Mouse (Mus musculus): Measurements from ENCODE around the gene Arhgap27. TPM values are rescaled to one million over a fixed set of nuclear protein-coding genes. Genes with fewer than 3 reads are reported as not detected.

Arhgap27 gene
- polyA plus RNA-seq, 1 experiment: 47.3 TPM

GRCm38 (mm10) chr11:103405814-103406213, 42.3 kb upstream of the Arhgap27 start:
- whole genome bisulfite sequencing: 67% methylated on average over 1 of the region's 1 CpGs
- peaks cover 4% of the 10 kb centered on the region for H3K4me1 ChIP-seq (ENCODE audit: control insufficient read depth, insufficient read depth, low read length)
- H3K27ac ChIP-seq (ENCODE audit: control insufficient read depth, insufficient read depth, low read depth, low read length, poor library complexity): no peak overlapping the region; the same call in 1 of the 2 replicates
- no peak overlapping the region for H3K4me3 ChIP-seq (replicated peaks; ENCODE audit: control insufficient read depth, low read depth, low read length)
- TF ChIP-seq POLR2A (IDR thresholded peaks at IDR 0.05; ENCODE audit: borderline replicate concordance, control insufficient read depth, low read depth, low read length): no peak
- no peak for TF ChIP-seq CTCF (IDR thresholded peaks at IDR 0.05; ENCODE audit: control insufficient read depth, insufficient read depth, low read length)

GRCm38 (mm10) chr11:103404618-103405017, 41.1 kb upstream of the Arhgap27 start:
- Histone ChIP-seq H3K27ac (ENCODE audit: control insufficient read depth, insufficient read depth, low read depth, low read length, poor library complexity) (no peak overlapping the region), H3K4me3 (replicated peaks; ENCODE audit: control insufficient read depth, low read depth, low read length) (no peak overlapping the region), H3K4me1 (ENCODE audit: control insufficient read depth, insufficient read depth, low read length) (peaks cover 4% of the 10 kb centered on the region)
- TF ChIP-seq POLR2A (IDR thresholded peaks at IDR 0.05; ENCODE audit: borderline replicate concordance, control insufficient read depth, low read depth, low read length): no peak
- TF ChIP-seq CTCF (IDR thresholded peaks at IDR 0.05; ENCODE audit: control insufficient read depth, insufficient read depth, low read length): no peak

- H3K27ac ChIP-seq (ENCODE audit: control insufficient read depth, insufficient read depth, low read depth, low read length, poor library complexity): no peak overlapping the region; the same call in 1 of the 2 replicates
- TF ChIP-seq POLR2A (IDR thresholded peaks at IDR 0.05; ENCODE audit: borderline replicate concordance, control insufficient read depth, low read depth, low read length) (no peak), CTCF (IDR thresholded peaks at IDR 0.05; ENCODE audit: control insufficient read depth, insufficient read depth, low read length) (no peak)
- peaks cover 4% of the 10 kb centered on the region for H3K4me1 ChIP-seq (ENCODE audit: control insufficient read depth, insufficient read depth, low read length)
- 44% methylated on average over 4 of the region's 4 CpGs for WGBS
- H3K4me3 ChIP-seq (replicated peaks; ENCODE audit: control insufficient read depth, low read depth, low read length): no peak overlapping the region
Observed at GRCm38 (mm10) chr11:103403776-103404175, 40.3 kb upstream of the Arhgap27 start.

- no peak for TF ChIP-seq CTCF (IDR thresholded peaks at IDR 0.05; ENCODE audit: control insufficient read depth, insufficient read depth, low read length)
- no peak for TF ChIP-seq POLR2A (IDR thresholded peaks at IDR 0.05; ENCODE audit: borderline replicate concordance, control insufficient read depth, low read depth, low read length)
- WGBS: 89% methylated on average over 5 of the region's 5 CpGs
- H3K4me3 ChIP-seq (replicated peaks; ENCODE audit: control insufficient read depth, low read depth, low read length): no peak overlapping the region
- H3K27ac ChIP-seq (ENCODE audit: control insufficient read depth, insufficient read depth, low read depth, low read length, poor library complexity): no peak overlapping the region
- H3K4me1 ChIP-seq (ENCODE audit: control insufficient read depth, insufficient read depth, low read length): peaks cover 4% of the 10 kb centered on the region
Observed at GRCm38 (mm10) chr11:103402738-103403137, 39.2 kb upstream of the Arhgap27 start.

GRCm38 (mm10) chr11:103402198-103402597, 38.7 kb upstream of the Arhgap27 start:
- Histone ChIP-seq H3K4me1 (ENCODE audit: control insufficient read depth, insufficient read depth, low read length) (peaks cover 4% of the 10 kb centered on the region), H3K27ac (ENCODE audit: control insufficient read depth, insufficient read depth, low read depth, low read length, poor library complexity) (no peak overlapping the region), H3K4me3 (replicated peaks; ENCODE audit: control insufficient read depth, low read depth, low read length) (no peak overlapping the region)
- TF ChIP-seq POLR2A (IDR thresholded peaks at IDR 0.05; ENCODE audit: borderline replicate concordance, control insufficient read depth, low read depth, low read length) (no peak), CTCF (IDR thresholded peaks at IDR 0.05; ENCODE audit: control insufficient read depth, insufficient read depth, low read length) (peak; percentile 88)
- WGBS: 82% methylated on average over 2 of the region's 2 CpGs

GRCm38 (mm10) chr11:103399986-103400385, 36.5 kb upstream of the Arhgap27 start:
- Histone ChIP-seq H3K27ac (ENCODE audit: control insufficient read depth, insufficient read depth, low read depth, low read length, poor library complexity) (no peak overlapping the region), H3K4me1 (ENCODE audit: control insufficient read depth, insufficient read depth, low read length) (peaks cover 2% of the 10 kb centered on the region; the same call in 1 of the 2 replicates), H3K4me3 (replicated peaks; ENCODE audit: control insufficient read depth, low read depth, low read length) (no peak overlapping the region)
- 32% methylated on average over 4 of the region's 4 CpGs for WGBS
- TF ChIP-seq POLR2A (IDR thresholded peaks at IDR 0.05; ENCODE audit: borderline replicate concordance, control insufficient read depth, low read depth, low read length): no peak
- TF ChIP-seq CTCF (IDR thresholded peaks at IDR 0.05; ENCODE audit: control insufficient read depth, insufficient read depth, low read length): no peak

- 58% methylated on average over 3 of the region's 3 CpGs for WGBS
- peaks cover 2% of the 10 kb centered on the region; the same call in 1 of the 2 replicates for H3K4me1 ChIP-seq (ENCODE audit: control insufficient read depth, insufficient read depth, low read length)
- TF ChIP-seq POLR2A (IDR thresholded peaks at IDR 0.05; ENCODE audit: borderline replicate concordance, control insufficient read depth, low read depth, low read length) (no peak), CTCF (IDR thresholded peaks at IDR 0.05; ENCODE audit: control insufficient read depth, insufficient read depth, low read length) (peak; percentile 9; the same call in 1 of the 2 replicates)
- no peak overlapping the region for H3K27ac ChIP-seq (ENCODE audit: control insufficient read depth, insufficient read depth, low read depth, low read length, poor library complexity)
- H3K4me3 ChIP-seq (replicated peaks; ENCODE audit: control insufficient read depth, low read depth, low read length): no peak overlapping the region
Observed at GRCm38 (mm10) chr11:103399050-103399449, 35.6 kb upstream of the Arhgap27 start.

GRCm38 (mm10) chr11:103396682-103397081, 33.2 kb upstream of the Arhgap27 start:
- no peak overlapping the region for H3K27ac ChIP-seq (ENCODE audit: control insufficient read depth, insufficient read depth, low read depth, low read length, poor library complexity)

GRCm38 (mm10) chr11:103396236-103396635, 32.7 kb upstream of the Arhgap27 start:
- TF ChIP-seq CTCF (IDR thresholded peaks at IDR 0.05; ENCODE audit: control insufficient read depth, insufficient read depth, low read length): no peak
- no peak for TF ChIP-seq POLR2A (IDR thresholded peaks at IDR 0.05; ENCODE audit: borderline replicate concordance, control insufficient read depth, low read depth, low read length)
- no peaks in the 10 kb centered on the region; the same call in 1 of the 2 replicates for H3K4me1 ChIP-seq (ENCODE audit: control insufficient read depth, insufficient read depth, low read length)
- H3K27ac ChIP-seq (ENCODE audit: control insufficient read depth, insufficient read depth, low read depth, low read length, poor library complexity): no peak overlapping the region
- 94% methylated on average over 4 of the region's 4 CpGs for WGBS
- no peak overlapping the region for H3K4me3 ChIP-seq (replicated peaks; ENCODE audit: control insufficient read depth, low read depth, low read length)

More at GRCm38 (mm10) chr11:103396682-103397081, 33.2 kb upstream of the Arhgap27 start:
- Histone ChIP-seq H3K4me1 (ENCODE audit: control insufficient read depth, insufficient read depth, low read length) (no peaks in the 10 kb centered on the region; the same call in 1 of the 2 replicates), H3K4me3 (replicated peaks; ENCODE audit: control insufficient read depth, low read depth, low read length) (no peak overlapping the region)
- TF ChIP-seq POLR2A (IDR thresholded peaks at IDR 0.05; ENCODE audit: borderline replicate concordance, control insufficient read depth, low read depth, low read length) (no peak), CTCF (IDR thresholded peaks at IDR 0.05; ENCODE audit: control insufficient read depth, insufficient read depth, low read length) (no peak)
- 96% methylated on average over 4 of the region's 4 CpGs for WGBS
